In genomic region chr4:139575673-139576003, GRCm38 (mm10) we compare ENCODE assay signal across 9 mouse cellular contexts. TPM values are rescaled to one million over a fixed set of nuclear protein-coding genes. Genes with fewer than 3 reads are reported as not detected.
DNase-seq lines count a peak whose midpoint lies in the region; ATAC-seq and TF ChIP-seq lines count a peak whose summit lies in the region.
"Had no signal": no experiment of that assay in that cellular context is flagged by ENCODE, and none has a peak within 500 bp of the region (broad histone marks: within the 10 kb centered on the region; RNA-seq: fewer than 3 reads in every experiment).

No protein-coding gene starts in this region.

- peaks cover 4% of the 10 kb centered on the region; the same call in 1 of the 2 replicates for H3K27me3 ChIP-seq in heart, embryonic 11.5 days (ENCODE audit: control insufficient read depth, insufficient read depth, low read length)
- no peaks in the 10 kb centered on the region for H3K27me3 ChIP-seq in ES-Bruce4 (ENCODE audit: control insufficient read depth, insufficient read depth, low read length, poor library complexity, severe bottlenecking)
- H3K27me3 ChIP-seq in heart, postnatal 0 days (ENCODE audit: control insufficient read depth, insufficient read depth, low read length) = no peaks in the 10 kb centered on the region

- H3K27ac ChIP-seq in heart, embryonic 11.5 days (ENCODE audit: low read depth, low read length) = peak overlapping the region; percentile 85; the same call in 1 of the 2 replicates
- H3K27ac ChIP-seq in ES-Bruce4 (ENCODE audit: insufficient read depth, low read length) = no peak overlapping the region
- peak overlapping the region; percentile 84 for H3K27ac ChIP-seq in heart, postnatal 0 days (ENCODE audit: low read depth)

- H3K9ac ChIP-seq in heart, embryonic 11.5 days (ENCODE audit: low read depth, low read length) = peak overlapping the region; percentile 91
- peak overlapping the region; percentile 84 for H3K9ac ChIP-seq in ES-Bruce4 (ENCODE audit: low read depth, poor library complexity, severe bottlenecking)
- peak overlapping the region; percentile 81 for H3K9ac ChIP-seq in heart, postnatal 0 days (replicated peaks; ENCODE audit: low read depth, low read length)

- no peaks in the 10 kb centered on the region for H3K9me3 ChIP-seq in heart, embryonic 11.5 days (replicated peaks; ENCODE audit: control insufficient read depth, low read length)
- no peaks in the 10 kb centered on the region for H3K9me3 ChIP-seq in ES-Bruce4 (replicated peaks; ENCODE audit: control insufficient read depth, insufficient read depth, low read length, poor library complexity, severe bottlenecking)
- H3K9me3 ChIP-seq in heart, postnatal 0 days (replicated peaks; ENCODE audit: control insufficient read depth, low read length) = no peaks in the 10 kb centered on the region

- H3K4me3 ChIP-seq in heart, embryonic 11.5 days (ENCODE audit: low read depth, low read length) = peak overlapping the region; percentile 86
- peak overlapping the region; percentile 58 for H3K4me3 ChIP-seq in ES-Bruce4 (ENCODE audit: low read depth, low read length)
- peak overlapping the region; percentile 73 for H3K4me3 ChIP-seq in heart, postnatal 0 days (ENCODE audit: low read depth, low read length)

- TF ChIP-seq CTCF in ES-Bruce4 (IDR thresholded peaks at IDR 0.05; ENCODE audit: low read depth, low read length) = no peak
- TF ChIP-seq CTCF in heart, postnatal 0 days (IDR thresholded peaks at IDR 0.05; ENCODE audit: low read depth) = no peak

- peaks cover 41% of the 10 kb centered on the region for H3K4me1 ChIP-seq in heart, embryonic 11.5 days (ENCODE audit: control insufficient read depth, insufficient read depth, low read length)
- no peaks in the 10 kb centered on the region for H3K4me1 ChIP-seq in ES-Bruce4 (ENCODE audit: control insufficient read depth, insufficient read depth, low read length)
- H3K4me1 ChIP-seq in heart, postnatal 0 days (ENCODE audit: control insufficient read depth, insufficient read depth) = peaks cover 27% of the 10 kb centered on the region

- TF ChIP-seq POLR2A in ES-Bruce4 (IDR thresholded peaks at IDR 0.05; ENCODE audit: insufficient read depth, low read length) = no peak

- intact Hi-C loops in heart, postnatal 36 days (cut with DNase I) = loop anchor here (1.0 to 2.0 kb wide), 4 partner anchors 23 to 105 kb away; partner anchors contain the start of gene Aldh4a1
- intact Hi-C loops in left cerebral cortex, postnatal 36 days (cut with DNase I) = loop anchor here (5.0 kb wide), 1 partner anchor 37 kb away; no protein-coding TSS in a partner anchor

- WGBS in heart, embryonic 11.5 days (ENCODE audit: insufficient replicate concordance) = 7% methylated on average over 14 of the region's 14 CpGs
- 7% methylated on average over 14 of the region's 14 CpGs for WGBS in heart, postnatal 0 days

- DNase-seq in heart, postnatal 36 days = no peak
- DNase-seq in heart, postnatal 0 days (ENCODE audit: low spot score) = peak; percentile 30
- peak; percentile 39 for DNase-seq in lung, postnatal 14 days
- no peak for DNase-seq in left cerebral cortex, postnatal 36 days (ENCODE audit: low spot score in 2 of 2)
- no peak for DNase-seq in testis, postnatal 10 days (ENCODE audit: low spot score)
- no peak for DNase-seq in spleen, postnatal 14 days (ENCODE audit: low spot score in 2 of 2)

- TF ChIP-seq EP300 in ES-Bruce4 (IDR thresholded peaks at IDR 0.05; ENCODE audit: insufficient read depth, low read depth, low read length) = no peak
- TF ChIP-seq EP300 in heart, postnatal 0 days (IDR thresholded peaks at IDR 0.05; ENCODE audit: low read depth) = no peak

- ATAC-seq in heart, embryonic 11.5 days (replicated peaks; ENCODE audit: insufficient number of reproducible peaks, low FRiP score, low TSS enrichment) = no peak
- no peak for ATAC-seq in heart, postnatal 0 days (ENCODE audit: insufficient read depth, low read depth)

- no peaks in the 10 kb centered on the region for H3K36me3 ChIP-seq in heart, embryonic 11.5 days (ENCODE audit: control insufficient read depth, insufficient read depth, low read length)
- no peaks in the 10 kb centered on the region for H3K36me3 ChIP-seq in ES-Bruce4 (ENCODE audit: control insufficient read depth, insufficient read depth, low read length, poor library complexity, severe bottlenecking)
- H3K36me3 ChIP-seq in heart, postnatal 0 days (replicated peaks; ENCODE audit: control insufficient read depth, insufficient read depth, low read length) = no peaks in the 10 kb centered on the region

- peak overlapping the region; percentile 94 for H3K4me2 ChIP-seq in heart, embryonic 11.5 days
- H3K4me2 ChIP-seq in heart, postnatal 0 days (ENCODE audit: low read depth, low read length) = peak overlapping the region; percentile 95

RNA-seq across cellular contexts. Expression of gene Gm21969, which starts 27.3 kb away (rescaled TPM):
- not detected in 2 replicates for polyA plus RNA-seq in heart, embryonic 11.5 days (2014; fragmentation: Nextera tagmentation; extraction: Ambion mirVana)
- not detected for total RNA-seq in heart, postnatal 36 days (2021)
- 0.21 TPM in 1 of 2 replicates, not detected in the other for polyA plus RNA-seq in ES-Bruce4 (2011; ENCODE audit: insufficient read depth, insufficient read length, low read depth, missing spikeins)
- total RNA-seq in heart, postnatal 0 days (2014; rRNA removed; ENCODE audit: low replicate concordance) = not detected in 2 replicates
- not detected in 2 replicates for polyA plus RNA-seq in heart, postnatal 0 days (2015; fragmentation: Nextera tagmentation; extraction: Ambion mirVana)
- not detected for total RNA-seq in left cerebral cortex, postnatal 36 days (2021)
- polyA plus RNA-seq: inflammation-experienced regulatory T-cells, adult 6 months had no signal

RNA-seq across cellular contexts. Expression of gene Iffo2, which starts 45.3 kb away (rescaled TPM):
- 2.2 and 2.7 TPM in 2 replicates for polyA plus RNA-seq in heart, embryonic 11.5 days (2014; fragmentation: Nextera tagmentation; extraction: Ambion mirVana)
- total RNA-seq in heart, postnatal 36 days (2021) = 1 to 10 TPM; 5.7 to 6.0 TPM
- 20.5 and 20.7 TPM in 2 replicates for polyA plus RNA-seq in ES-Bruce4 (2011; ENCODE audit: insufficient read depth, insufficient read length, low read depth, missing spikeins)
- 6.4 and 7.7 TPM in 2 replicates for total RNA-seq in heart, postnatal 0 days (2014; rRNA removed; ENCODE audit: low replicate concordance)
- polyA plus RNA-seq in heart, postnatal 0 days (2015; fragmentation: Nextera tagmentation; extraction: Ambion mirVana) = 2.4 and 2.9 TPM in 2 replicates
- 10 to 100 TPM; 15.7 to 18.8 TPM for total RNA-seq in left cerebral cortex, postnatal 36 days (2021)

RNA-seq across cellular contexts. Expression of gene Aldh4a1, which starts 47.0 kb away (rescaled TPM):
- polyA plus RNA-seq in heart, embryonic 11.5 days (2014; fragmentation: Nextera tagmentation; extraction: Ambion mirVana) = 11.8 and 16.7 TPM in 2 replicates
- total RNA-seq in heart, postnatal 36 days (2021) = 10 to 100 TPM; 73.7 to 76.3 TPM
- polyA plus RNA-seq in ES-Bruce4 (2011; ENCODE audit: insufficient read depth, insufficient read length, low read depth, missing spikeins) = 30.9 and 32.3 TPM in 2 replicates
- 47.7 and 53.7 TPM in 2 replicates for total RNA-seq in heart, postnatal 0 days (2014; rRNA removed; ENCODE audit: low replicate concordance)
- 21.7 and 24.9 TPM in 2 replicates for polyA plus RNA-seq in heart, postnatal 0 days (2015; fragmentation: Nextera tagmentation; extraction: Ambion mirVana)
- total RNA-seq in left cerebral cortex, postnatal 36 days (2021) = 10 to 100 TPM; 17.2 to 19.5 TPM

Comparison
In these comparisons a context has a peak if more than half of its experiments do, and no peak if none do; other contexts are left out.
1. DNase-seq: peak in heart, postnatal 0 days (single experiment) and lung, postnatal 14 days (single experiment); none in heart, postnatal 36 days (0 of 2), left cerebral cortex, postnatal 36 days (0 of 2), testis, postnatal 10 days (single experiment) and spleen, postnatal 14 days (0 of 2).
2. Peak in every context shown above with its lines, with median percentiles within 50 percentile points of each other: H3K4me3 ChIP-seq and H3K9ac ChIP-seq.